Mouse (Mus musculus): ENCODE measurements at regions not wholly inside any gene's neighbourhood (a gene's known extent, or its start where the extent isn't known, plus 50 kb on each side); places are given as distances from the start of the nearest gene placed in this dataset.

DNA sequence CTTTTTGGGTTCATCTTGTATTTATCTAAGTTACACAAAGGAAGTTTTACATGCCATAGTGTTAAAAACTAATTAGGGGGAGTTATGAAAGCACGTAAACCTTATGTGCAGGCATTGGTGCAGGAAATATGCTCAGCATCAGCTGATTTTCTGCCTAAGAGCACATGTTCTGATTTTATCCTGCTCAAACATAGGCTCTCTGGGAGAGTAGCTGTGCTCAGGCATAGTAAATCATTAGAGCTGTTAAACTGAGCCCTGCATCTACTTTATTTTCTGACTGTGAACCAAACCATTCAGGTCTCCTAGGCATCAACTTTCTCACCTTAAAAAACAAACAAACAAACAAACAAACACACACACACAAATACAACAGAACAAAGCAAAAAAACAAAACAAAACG, 260.2 kb downstream of the Sim1 start:
- H3K4me1 ChIP-seq (ENCODE audit: control insufficient read depth in 1 of 2, insufficient read depth in 2 of 2): no peaks in the 10 kb centered on the region
- DNase-seq (ENCODE audit: extremely low read depth): no peak
- TF ChIP-seq ZKSCAN1 (IDR thresholded peaks at IDR 0.05; ENCODE audit: borderline replicate concordance, low read depth, low read length) (no peak), CHD1 (IDR thresholded peaks at IDR 0.05; ENCODE audit: low read depth, low read length) (no peak), NELFE (IDR thresholded peaks at IDR 0.05; ENCODE audit: low read depth, low read length) (no peak), GABPA (IDR thresholded peaks at IDR 0.05; ENCODE audit: insufficient replicate concordance, low read depth, low read length) (no peak), POLR2AphosphoS2 (IDR thresholded peaks at IDR 0.05; ENCODE audit: low read depth, low read length) (no peak), USF2 (conservative IDR thresholded peaks at IDR 0.05; ENCODE audit: low read depth, low read length) (no peak), ELF1 (IDR thresholded peaks at IDR 0.05; ENCODE audit: low read depth, low read length) (no peak), BHLHE40 (IDR thresholded peaks at IDR 0.05; ENCODE audit: low read depth, low read length) (no peak), ZMIZ1 (IDR thresholded peaks at IDR 0.05; ENCODE audit: low read depth, low read length) (no peak), SIN3A (IDR thresholded peaks at IDR 0.05; ENCODE audit: low read length) (no peak), RAD21 (IDR thresholded peaks at IDR 0.05; ENCODE audit: low read depth, low read length) (no peak), JUND (conservative IDR thresholded peaks at IDR 0.05; ENCODE audit: low read depth, low read length) (no peak), E2F4 (IDR thresholded peaks at IDR 0.05; ENCODE audit: insufficient replicate concordance, low read depth, low read length) (no peak), TCF12 (IDR thresholded peaks at IDR 0.05; ENCODE audit: low read depth, low read length) (no peak), IRF4 (IDR thresholded peaks at IDR 0.05; ENCODE audit: low read depth, low read length) (no peak), MYC (IDR thresholded peaks at IDR 0.05; ENCODE audit: low read depth, low read length) (no peak), MEF2A (IDR thresholded peaks at IDR 0.05; ENCODE audit: borderline replicate concordance, low read depth, low read length) (no peak)
- no peak overlapping the region for H3K27ac ChIP-seq (ENCODE audit: insufficient read depth, low read depth)
- no peaks in the 10 kb centered on the region for H3K9me3 ChIP-seq (replicated peaks; ENCODE audit: low read length)
- H3K36me3 ChIP-seq (replicated peaks in 1 of 2; ENCODE audit: control insufficient read depth in 1 of 2, insufficient read depth in 1 of 2, low read length in 1 of 2): no peaks in the 10 kb centered on the region
- dilution Hi-C loops (cut with MboI; ENCODE audit: extremely low pct_ligation_motif_present, extremely low pct_unique_long_range_greater_than_20kb, low sequenced_read_pairs) (no loop called here), in situ Hi-C loops (cut with MboI; ENCODE audit: low pct_ligation_motif_present, low pct_unique_long_range_greater_than_20kb, low sequenced_read_pairs) (no loop called here)
- H3K4me3 ChIP-seq (replicated peaks in 1 of 3; ENCODE audit: low read depth in 2 of 3, low read length in 2 of 3, poor library complexity in 1 of 3): no peak overlapping the region
- H3K79me2 ChIP-seq (replicated peaks; ENCODE audit: control insufficient read depth, extremely low read depth, insufficient read depth, poor library complexity, severe bottlenecking): no peaks in the 10 kb centered on the region
- no peaks in the 10 kb centered on the region for H3K27me3 ChIP-seq (replicated peaks)
- H3K4me2 ChIP-seq (ENCODE audit: insufficient read depth, low read depth, poor library complexity, severe bottlenecking): no peak overlapping the region
- H3K9ac ChIP-seq (ENCODE audit: insufficient read depth, low read depth): no peak overlapping the region

DNA sequence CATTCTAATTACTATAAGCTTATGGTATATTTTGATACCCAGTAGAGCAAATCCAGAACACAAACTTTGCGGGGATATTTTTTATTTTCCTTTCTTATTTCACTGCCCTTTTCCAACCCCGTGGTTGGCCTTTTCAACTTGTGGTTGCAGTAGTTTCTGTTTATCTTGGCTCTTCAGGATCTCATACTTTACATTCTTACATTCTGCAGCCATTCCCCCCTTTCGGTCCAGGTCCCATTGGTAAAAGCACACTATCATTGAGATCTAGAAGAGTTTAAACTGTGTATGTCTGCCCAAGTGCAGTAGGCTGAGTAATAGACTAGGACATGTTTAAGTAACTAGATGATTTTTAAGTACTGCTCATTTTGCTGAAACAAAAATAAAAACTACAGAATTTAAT, 279.1 kb downstream of the Sim1 start:
- Histone ChIP-seq H3K4me2 (ENCODE audit: insufficient read depth, low read depth, poor library complexity, severe bottlenecking) (no peak overlapping the region), H3K36me3 (replicated peaks in 1 of 2; ENCODE audit: control insufficient read depth in 1 of 2, insufficient read depth in 1 of 2, low read length in 1 of 2) (no peaks in the 10 kb centered on the region), H3K27me3 (replicated peaks) (no peaks in the 10 kb centered on the region), H3K4me1 (ENCODE audit: control insufficient read depth in 1 of 2, insufficient read depth in 2 of 2) (no peaks in the 10 kb centered on the region), H3K9ac (ENCODE audit: insufficient read depth, low read depth) (no peak overlapping the region), H3K27ac (ENCODE audit: insufficient read depth, low read depth) (no peak overlapping the region), H3K9me3 (replicated peaks; ENCODE audit: low read length) (no peaks in the 10 kb centered on the region), H3K79me2 (replicated peaks; ENCODE audit: control insufficient read depth, extremely low read depth, insufficient read depth, poor library complexity, severe bottlenecking) (no peaks in the 10 kb centered on the region), H3K4me3 (replicated peaks in 1 of 3; ENCODE audit: low read depth in 2 of 3, low read length in 2 of 3, poor library complexity in 1 of 3) (no peak overlapping the region)
- no peak for DNase-seq (ENCODE audit: extremely low read depth)
- in situ Hi-C loops (cut with MboI; ENCODE audit: low pct_ligation_motif_present, low pct_unique_long_range_greater_than_20kb, low sequenced_read_pairs): no loop called here
- dilution Hi-C loops (cut with MboI; ENCODE audit: extremely low pct_ligation_motif_present, extremely low pct_unique_long_range_greater_than_20kb, low sequenced_read_pairs): no loop called here
- no peak for TF ChIP-seq GABPA (IDR thresholded peaks at IDR 0.05; ENCODE audit: insufficient replicate concordance, low read depth, low read length)
- TF ChIP-seq MAZ (IDR thresholded peaks at IDR 0.05; ENCODE audit: low read depth, low read length): no peak
- TF ChIP-seq RCOR1 (conservative IDR thresholded peaks at IDR 0.05; ENCODE audit: low read depth, low read length): no peak
- no peak for TF ChIP-seq ZC3H11A (IDR thresholded peaks at IDR 0.05; ENCODE audit: low read depth, low read length)
- TF ChIP-seq ZMIZ1 (IDR thresholded peaks at IDR 0.05; ENCODE audit: low read depth, low read length): no peak
- TF ChIP-seq ZKSCAN1 (IDR thresholded peaks at IDR 0.05; ENCODE audit: borderline replicate concordance, low read depth, low read length): no peak
- TF ChIP-seq NELFE (IDR thresholded peaks at IDR 0.05; ENCODE audit: low read depth, low read length): no peak
- no peak for TF ChIP-seq MXI1 (IDR thresholded peaks at IDR 0.05; ENCODE audit: low read depth, low read length)
- no peak for TF ChIP-seq JUN (IDR thresholded peaks at IDR 0.05; ENCODE audit: insufficient read depth, low read depth, low read length)
- no peak for TF ChIP-seq HCFC1 (IDR thresholded peaks at IDR 0.05; ENCODE audit: low read depth, low read length)
- TF ChIP-seq KAT2A (IDR thresholded peaks at IDR 0.05; ENCODE audit: insufficient replicate concordance, low read length): no peak
- TF ChIP-seq MAFK (IDR thresholded peaks at IDR 0.05; ENCODE audit: insufficient replicate concordance, low read length): no peak
- TF ChIP-seq ETS1 (conservative IDR thresholded peaks at IDR 0.05; ENCODE audit: low read depth, low read length): no peak
- TF ChIP-seq RAD21 (IDR thresholded peaks at IDR 0.05; ENCODE audit: low read depth, low read length): no peak
- no peak for TF ChIP-seq POLR2AphosphoS2 (IDR thresholded peaks at IDR 0.05; ENCODE audit: low read depth, low read length)
- no peak for TF ChIP-seq JUND (conservative IDR thresholded peaks at IDR 0.05; ENCODE audit: low read depth, low read length)
